Mouse (Mus musculus): ENCODE results near the gene Itgb2. TPM values are rescaled to one million over a fixed set of nuclear protein-coding genes. Genes with fewer than 3 reads are reported as not detected.
A peak's percentile ranks its signal among the peaks of the same experiment; 100 is the strongest.

Gene Itgb2
- total and polyA plus RNA-seq, 3 experiments = 7.1 to 11.6 (median 11.2) TPM

- no peaks in the 10 kb centered on the region for H3K36me3 ChIP-seq (ENCODE audit: control insufficient read depth, insufficient read depth, low read length)
Measured at GRCm38 (mm10) chr10:77492885-77493284, 37.2 kb upstream of the Itgb2 start.

GRCm38 (mm10) chr10:77497185-77497584 lies 32.9 kb upstream of the Itgb2 start:
- H3K4me1 ChIP-seq (ENCODE audit: control insufficient read depth, insufficient read depth, low read length) = no peaks in the 10 kb centered on the region
- peaks cover 2% of the 10 kb centered on the region for H3K79me2 ChIP-seq (replicated peaks; ENCODE audit: control insufficient read depth, insufficient read depth, low read length)
- no peak overlapping the region for H3K9ac ChIP-seq (ENCODE audit: low read depth, low read length)
- no peak for DNase-seq
- WGBS = 94% methylated on average over 13 of the region's 13 CpGs
- intact Hi-C loops (cut with DNase I) = no loop called here
- H3K27me3 ChIP-seq (ENCODE audit: control insufficient read depth, insufficient read depth, low read length) = no peaks in the 10 kb centered on the region
- H3K4me3 ChIP-seq = no peak overlapping the region
- H3K27ac ChIP-seq = no peak overlapping the region
- H3K36me3 ChIP-seq (ENCODE audit: control insufficient read depth, insufficient read depth, low read length) = no peaks in the 10 kb centered on the region
- TF ChIP-seq CTCF (IDR thresholded peaks at IDR 0.05) (no peak), POLR2A (IDR thresholded peaks at IDR 0.05; ENCODE audit: insufficient read depth, low read depth, low read length) (no peak), EP300 (IDR thresholded peaks at IDR 0.05; ENCODE audit: insufficient read depth, low read depth, low read length) (no peak)

More at GRCm38 (mm10) chr10:77492885-77493284, 37.2 kb upstream of the Itgb2 start:
- no peak for DNase-seq
- H3K79me2 ChIP-seq (replicated peaks; ENCODE audit: control insufficient read depth, insufficient read depth, low read length) = no peaks in the 10 kb centered on the region
- intact Hi-C loops (cut with DNase I) = no loop called here
- no peaks in the 10 kb centered on the region for H3K27me3 ChIP-seq (ENCODE audit: control insufficient read depth, insufficient read depth, low read length)
- H3K9ac ChIP-seq (ENCODE audit: low read depth, low read length) = no peak overlapping the region
- H3K4me3 ChIP-seq = no peak overlapping the region
- no peaks in the 10 kb centered on the region for H3K4me1 ChIP-seq (ENCODE audit: control insufficient read depth, insufficient read depth, low read length)
- TF ChIP-seq POLR2A (IDR thresholded peaks at IDR 0.05; ENCODE audit: insufficient read depth, low read depth, low read length) (no peak), CTCF (IDR thresholded peaks at IDR 0.05) (peak; percentile 41)
- WGBS = 98% methylated on average over 3 of the region's 3 CpGs
- H3K27ac ChIP-seq = no peak overlapping the region

GRCm38 (mm10) chr10:77498254-77498653 lies 31.8 kb upstream of the Itgb2 start:
- no peaks in the 10 kb centered on the region for H3K4me1 ChIP-seq (ENCODE audit: control insufficient read depth, insufficient read depth, low read length)
- peaks cover 2% of the 10 kb centered on the region for H3K79me2 ChIP-seq (replicated peaks; ENCODE audit: control insufficient read depth, insufficient read depth, low read length)
- TF ChIP-seq CTCF (IDR thresholded peaks at IDR 0.05) (no peak), EP300 (IDR thresholded peaks at IDR 0.05; ENCODE audit: insufficient read depth, low read depth, low read length) (no peak), POLR2A (IDR thresholded peaks at IDR 0.05; ENCODE audit: insufficient read depth, low read depth, low read length) (no peak)
- H3K36me3 ChIP-seq (ENCODE audit: control insufficient read depth, insufficient read depth, low read length) = no peaks in the 10 kb centered on the region
- 90% methylated on average over 6 of the region's 6 CpGs for WGBS
- H3K4me3 ChIP-seq = no peak overlapping the region
- no peak overlapping the region for H3K9ac ChIP-seq (ENCODE audit: low read depth, low read length)
- intact Hi-C loops (cut with DNase I) = no loop called here
- no peak for DNase-seq
- no peak overlapping the region for H3K27ac ChIP-seq
- H3K27me3 ChIP-seq (ENCODE audit: control insufficient read depth, insufficient read depth, low read length) = no peaks in the 10 kb centered on the region

- no peaks in the 10 kb centered on the region for H3K36me3 ChIP-seq (ENCODE audit: control insufficient read depth, insufficient read depth, low read length)
- DNase-seq = no peak
- TF ChIP-seq EP300 (IDR thresholded peaks at IDR 0.05; ENCODE audit: insufficient read depth, low read depth, low read length) (no peak), CTCF (IDR thresholded peaks at IDR 0.05) (no peak), POLR2A (IDR thresholded peaks at IDR 0.05; ENCODE audit: insufficient read depth, low read depth, low read length) (no peak)
- 87% methylated on average over 14 of the region's 14 CpGs for WGBS
- peaks cover 2% of the 10 kb centered on the region for H3K79me2 ChIP-seq (replicated peaks; ENCODE audit: control insufficient read depth, insufficient read depth, low read length)
- H3K27ac ChIP-seq = no peak overlapping the region
- H3K4me1 ChIP-seq (ENCODE audit: control insufficient read depth, insufficient read depth, low read length) = peaks cover 3% of the 10 kb centered on the region; the same call in 1 of the 2 replicates
- no peak overlapping the region for H3K4me3 ChIP-seq
- no peaks in the 10 kb centered on the region for H3K27me3 ChIP-seq (ENCODE audit: control insufficient read depth, insufficient read depth, low read length)
- H3K9ac ChIP-seq (ENCODE audit: low read depth, low read length) = no peak overlapping the region
- intact Hi-C loops (cut with DNase I) = no loop called here
Measured at GRCm38 (mm10) chr10:77500636-77501035, 29.4 kb upstream of the Itgb2 start.

GRCm38 (mm10) chr10:77502967-77503922 lies 26.8 kb upstream of the Itgb2 start:
- 87% methylated on average over 25 of the region's 25 CpGs for WGBS
- intact Hi-C loops (cut with DNase I) = no loop called here
- H3K36me3 ChIP-seq (ENCODE audit: control insufficient read depth, insufficient read depth, low read length) = no peaks in the 10 kb centered on the region

GRCm38 (mm10) chr10:77504143-77504542 lies 25.9 kb upstream of the Itgb2 start:
- H3K27me3 ChIP-seq (ENCODE audit: control insufficient read depth, insufficient read depth, low read length) = no peaks in the 10 kb centered on the region
- H3K27ac ChIP-seq = no peak overlapping the region
- H3K9ac ChIP-seq (ENCODE audit: low read depth, low read length) = no peak overlapping the region
- no peak for DNase-seq
- peaks cover 2% of the 10 kb centered on the region for H3K79me2 ChIP-seq (replicated peaks; ENCODE audit: control insufficient read depth, insufficient read depth, low read length)
- H3K4me3 ChIP-seq = no peak overlapping the region
- no peaks in the 10 kb centered on the region for H3K36me3 ChIP-seq (ENCODE audit: control insufficient read depth, insufficient read depth, low read length)
- 73% methylated on average over 6 of the region's 6 CpGs for WGBS
- TF ChIP-seq EP300 (IDR thresholded peaks at IDR 0.05; ENCODE audit: insufficient read depth, low read depth, low read length) (no peak), CTCF (IDR thresholded peaks at IDR 0.05) (no peak), POLR2A (IDR thresholded peaks at IDR 0.05; ENCODE audit: insufficient read depth, low read depth, low read length) (no peak)
- H3K4me1 ChIP-seq (ENCODE audit: control insufficient read depth, insufficient read depth, low read length) = peaks cover 8% of the 10 kb centered on the region
- intact Hi-C loops (cut with DNase I) = no loop called here

More at GRCm38 (mm10) chr10:77502967-77503922, 26.8 kb upstream of the Itgb2 start:
- no peak overlapping the region for H3K9ac ChIP-seq (ENCODE audit: low read depth, low read length)
- no peak for DNase-seq
- TF ChIP-seq POLR2A (IDR thresholded peaks at IDR 0.05; ENCODE audit: insufficient read depth, low read depth, low read length) (no peak), CTCF (IDR thresholded peaks at IDR 0.05) (no peak), EP300 (IDR thresholded peaks at IDR 0.05; ENCODE audit: insufficient read depth, low read depth, low read length) (no peak)
- no peaks in the 10 kb centered on the region for H3K27me3 ChIP-seq (ENCODE audit: control insufficient read depth, insufficient read depth, low read length)
- peaks cover 2% of the 10 kb centered on the region for H3K79me2 ChIP-seq (replicated peaks; ENCODE audit: control insufficient read depth, insufficient read depth, low read length)
- H3K4me1 ChIP-seq (ENCODE audit: control insufficient read depth, insufficient read depth, low read length) = peaks cover 7% of the 10 kb centered on the region
- H3K4me3 ChIP-seq = no peak overlapping the region
- H3K27ac ChIP-seq = no peak overlapping the region

All from heart, adult 2 months (tissue).